ENCODE assay signal across 28 mouse cellular contexts in genomic region chr6:16854977-16855376, GRCm38 (mm10). TPM values are rescaled to one million over a fixed set of nuclear protein-coding genes. Genes with fewer than 3 reads are reported as not detected.
A peak's percentile ranks its signal among the peaks of the same experiment; 100 is the strongest.
DNase-seq lines count a peak whose midpoint lies in the region; ATAC-seq and TF ChIP-seq lines count a peak whose summit lies in the region.
"Had no signal": no experiment of that assay in that cellular context is flagged by ENCODE, and none has a peak within 500 bp of the region (broad histone marks: within the 10 kb centered on the region; RNA-seq: fewer than 3 reads in every experiment).

No protein-coding gene starts in this region.

- peak overlapping the region; percentile 13; the same call in 1 of the 2 replicates for H3K4me2 ChIP-seq in CH12.LX (ENCODE audit: insufficient read depth, low read depth, poor library complexity, severe bottlenecking)
- H3K4me2 ChIP-seq in intestine, embryonic 16.5 days (ENCODE audit: low read depth, low read length): no peak overlapping the region
- H3K4me2 ChIP-seq: embryonic facial prominence, embryonic 12.5 days; embryonic facial prominence, embryonic 15.5 days; heart, embryonic 12.5 days; heart, embryonic 15.5 days; hindbrain, embryonic 13.5 days had no signal

- H3K9ac ChIP-seq in CH12.LX (ENCODE audit: insufficient read depth, low read depth): no peak overlapping the region
- no peak overlapping the region for H3K9ac ChIP-seq in intestine, embryonic 16.5 days (ENCODE audit: low read depth, low read length)
- H3K9ac ChIP-seq: embryonic facial prominence, embryonic 12.5 days; embryonic facial prominence, embryonic 15.5 days; forebrain, postnatal 0 days; heart, embryonic 12.5 days; heart, embryonic 15.5 days; hindbrain, embryonic 13.5 days had no signal

- H3K9me3 ChIP-seq in CH12.LX (replicated peaks; ENCODE audit: low read length): no peaks in the 10 kb centered on the region
- H3K9me3 ChIP-seq in intestine, embryonic 16.5 days (ENCODE audit: control insufficient read depth, low read length): no peaks in the 10 kb centered on the region
- H3K9me3 ChIP-seq: embryonic facial prominence, embryonic 12.5 days; embryonic facial prominence, embryonic 15.5 days; G1E; heart, embryonic 12.5 days; heart, embryonic 15.5 days; hindbrain, embryonic 10.5 days; hindbrain, embryonic 13.5 days had no signal

- no peaks in the 10 kb centered on the region; the same call in 1 of the 2 replicates for H3K4me1 ChIP-seq in kidney, adult 2 months (ENCODE audit: control insufficient read depth, insufficient read depth, low read length)
- H3K4me1 ChIP-seq in CH12.LX (ENCODE audit: control insufficient read depth in 1 of 2, insufficient read depth in 2 of 2): no peaks in the 10 kb centered on the region
- H3K4me1 ChIP-seq in intestine, embryonic 16.5 days (ENCODE audit: control insufficient read depth, insufficient read depth, low read length): no peaks in the 10 kb centered on the region
- H3K4me1 ChIP-seq: embryonic facial prominence, embryonic 12.5 days; embryonic facial prominence, embryonic 15.5 days; heart, embryonic 12.5 days; heart, embryonic 15.5 days; hindbrain, embryonic 10.5 days; hindbrain, embryonic 13.5 days had no signal

- H3K4me3 ChIP-seq in kidney, adult 2 months (ENCODE audit: insufficient read depth, low read depth, low read length): peak overlapping the region; percentile 36
- no peak overlapping the region for H3K4me3 ChIP-seq in CH12.LX (replicated peaks in 1 of 3; ENCODE audit: low read depth in 2 of 3, low read length in 2 of 3, poor library complexity in 1 of 3)
- H3K4me3 ChIP-seq in intestine, embryonic 16.5 days (ENCODE audit: low read length): peak overlapping the region; percentile 32
- H3K4me3 ChIP-seq: embryonic facial prominence, embryonic 12.5 days; embryonic facial prominence, embryonic 15.5 days; gastrocnemius, adult 2 months; heart, embryonic 12.5 days; heart, embryonic 15.5 days; hindbrain, embryonic 10.5 days; hindbrain, embryonic 13.5 days had no signal

- 53% methylated on average over 9 of the region's 9 CpGs for WGBS in kidney, adult 2 months
- 55% methylated on average over 9 of the region's 9 CpGs for WGBS in intestine, embryonic 16.5 days

- peak; percentile 54; the same call in 1 of the 2 replicates for ATAC-seq in intestine, embryonic 16.5 days
- ATAC-seq: forebrain, embryonic 14.5 days; forebrain, postnatal 0 days; hindbrain, embryonic 16.5 days; Patski had no signal

- no peak for TF ChIP-seq RAD21 in CH12.LX (IDR thresholded peaks at IDR 0.05; ENCODE audit: low read depth, low read length)

- TF ChIP-seq POLR2A in kidney, adult 2 months (IDR thresholded peaks at IDR 0.05; ENCODE audit: low read depth, low read length): no peak
- TF ChIP-seq POLR2A in CH12.LX (IDR thresholded peaks at IDR 0.05; ENCODE audit: low read depth, low read length): no peak

- H3K27me3 ChIP-seq in kidney, adult 2 months (replicated peaks; ENCODE audit: control insufficient read depth, insufficient read depth, low read length): no peaks in the 10 kb centered on the region
- H3K27me3 ChIP-seq in CH12.LX (replicated peaks): no peaks in the 10 kb centered on the region
- H3K27me3 ChIP-seq in intestine, embryonic 16.5 days (replicated peaks; ENCODE audit: control insufficient read depth, insufficient read depth, low read length): no peaks in the 10 kb centered on the region
- H3K27me3 ChIP-seq: embryonic facial prominence, embryonic 12.5 days; embryonic facial prominence, embryonic 15.5 days; heart, embryonic 12.5 days; heart, embryonic 15.5 days; hindbrain, embryonic 13.5 days had no signal

- DNase-seq in kidney, adult 2 months: peak; percentile 6
- no peak for DNase-seq in kidney, adult 18-20 months
- DNase-seq in CH12.LX (ENCODE audit: extremely low read depth) (no peak), liver (no peak)
- no peak for DNase-seq in left cerebral cortex, adult 18-20 months (ENCODE audit: low spot score in 2 of 2)
- DNase-seq: adrenal gland, postnatal 10 days; adrenal gland, postnatal 36 days; cerebellum, adult 11 months; cerebellum, adult 2 months; cerebellum, adult 9-11 months; cerebellum, postnatal 25 days; forebrain, postnatal 0 days; gastrocnemius, adult 2 months; gastrocnemius, postnatal 14 days; heart, adult 18-20 months; heart, postnatal 10 days; heart, postnatal 36 days had no signal

- H3K36me3 ChIP-seq in kidney, adult 2 months (ENCODE audit: control insufficient read depth, insufficient read depth, low read length): no peaks in the 10 kb centered on the region
- H3K36me3 ChIP-seq in CH12.LX (replicated peaks in 1 of 2; ENCODE audit: control insufficient read depth in 1 of 2, insufficient read depth in 1 of 2, low read length in 1 of 2): no peaks in the 10 kb centered on the region
- H3K36me3 ChIP-seq in intestine, embryonic 16.5 days (ENCODE audit: control insufficient read depth, insufficient read depth, low read length): no peaks in the 10 kb centered on the region
- H3K36me3 ChIP-seq: embryonic facial prominence, embryonic 12.5 days; embryonic facial prominence, embryonic 15.5 days; G1E; heart, embryonic 12.5 days; heart, embryonic 15.5 days; hindbrain, embryonic 10.5 days; hindbrain, embryonic 13.5 days had no signal

- in situ Hi-C loops in CH12.LX (cut with MboI; ENCODE audit: low pct_ligation_motif_present, low pct_unique_long_range_greater_than_20kb, low sequenced_read_pairs): no loop called here

- dilution Hi-C loops in CH12.LX (cut with MboI; ENCODE audit: extremely low pct_ligation_motif_present, extremely low pct_unique_long_range_greater_than_20kb, low sequenced_read_pairs): no loop called here

- no peak for TF ChIP-seq EP300 in CH12.LX (IDR thresholded peaks at IDR 0.05; ENCODE audit: low read length)

- H3K27ac ChIP-seq in kidney, adult 2 months (ENCODE audit: insufficient read depth, low read depth, low read length): peak overlapping the region; percentile 79
- no peak overlapping the region for H3K27ac ChIP-seq in CH12.LX (ENCODE audit: insufficient read depth, low read depth)
- peak overlapping the region; percentile 61 for H3K27ac ChIP-seq in intestine, embryonic 16.5 days (ENCODE audit: low read length)
- H3K27ac ChIP-seq: embryonic facial prominence, embryonic 12.5 days; embryonic facial prominence, embryonic 15.5 days; gastrocnemius, adult 2 months; heart, embryonic 15.5 days; hindbrain, embryonic 10.5 days; hindbrain, embryonic 13.5 days had no signal

- no peaks in the 10 kb centered on the region for H3K79me2 ChIP-seq in CH12.LX (replicated peaks; ENCODE audit: control insufficient read depth, extremely low read depth, insufficient read depth, poor library complexity, severe bottlenecking)

- TF ChIP-seq CTCF in kidney, adult 2 months (conservative IDR thresholded peaks at IDR 0.05; ENCODE audit: insufficient read depth, insufficient read length, low read depth, low read length): no peak
- TF ChIP-seq CTCF in CH12.LX (conservative IDR thresholded peaks at IDR 0.05 in 1 of 2, IDR thresholded peaks at IDR 0.05 in 1 of 2; ENCODE audit: low read depth in 2 of 2, low read length in 2 of 2): no peak

TF ChIP-seq in CH12.LX, 34 proteins besides CTCF, POLR2A, EP300 and RAD21:
- TF ChIP-seq GABPA (IDR thresholded peaks at IDR 0.05; ENCODE audit: insufficient replicate concordance, low read depth, low read length) (no peak), JUND (conservative IDR thresholded peaks at IDR 0.05; ENCODE audit: low read depth, low read length) (no peak), KAT2A (IDR thresholded peaks at IDR 0.05; ENCODE audit: insufficient replicate concordance, low read length) (no peak), MAZ (IDR thresholded peaks at IDR 0.05; ENCODE audit: low read depth, low read length) (no peak), ZMIZ1 (IDR thresholded peaks at IDR 0.05; ENCODE audit: low read depth, low read length) (no peak), ZC3H11A (IDR thresholded peaks at IDR 0.05; ENCODE audit: low read depth, low read length) (no peak), MAFK (IDR thresholded peaks at IDR 0.05; ENCODE audit: insufficient replicate concordance, low read length) (no peak)
TF ChIP-seq in CH12.LX: peak in this region for 0.

RNA-seq across cellular contexts. Expression of gene Tfec, which starts 43.3 kb away (rescaled TPM):
- 8.2 and 9.3 TPM in 2 replicates for polyA plus RNA-seq in kidney, adult 2 months (2012; rRNA removed)
- total RNA-seq in CH12.LX (2012; rRNA removed) (not detected in 2 replicates), CH12.LX (2014; rRNA removed) (not detected in 2 replicates)
- not detected in 2 replicates for polyA plus RNA-seq in CH12.LX (2012; ENCODE audit: insufficient read length, low read depth)
- 82.6 and 92.5 TPM in 2 replicates for polyA plus RNA-seq in intestine, embryonic 16.5 days (2015; fragmentation: Nextera tagmentation; extraction: Ambion mirVana)
- not detected for total RNA-seq in left cerebral cortex, adult 18-20 months (2021)
- total RNA-seq: gastrocnemius, adult 2 months had no signal
- polyA plus RNA-seq: cerebellum, adult 2 months; G1E; Patski had no signal

Comparison
In these comparisons a context has a peak if more than half of its experiments do, and no peak if none do; other contexts are left out.
1. H3K4me3 ChIP-seq: peak in kidney, adult 2 months (single experiment) and intestine, embryonic 16.5 days (single experiment); none in CH12.LX (0 of 3).